In genomic region chr13:28504340-28504739, GRCm38 (mm10) we compare ENCODE assay signal across 16 mouse cellular contexts.
"Had no signal": no experiment of that assay in that cellular context is flagged by ENCODE, and none has a peak within 500 bp of the region (broad histone marks: within the 10 kb centered on the region; RNA-seq: fewer than 3 reads in every experiment).

No protein-coding gene starts in this region.

- ATAC-seq: hindbrain, postnatal 0 days; liver, embryonic 12.5 days; midbrain, embryonic 15.5 days had no signal

- H3K9me3 ChIP-seq: limb, embryonic 13.5 days; liver, embryonic 12.5 days; megakaryocyte, embryonic 14.5 days; midbrain, embryonic 15.5 days; neural tube, embryonic 12.5 days had no signal

- H3K9ac ChIP-seq: limb, embryonic 13.5 days; liver, embryonic 12.5 days; midbrain, embryonic 15.5 days; neural tube, embryonic 12.5 days had no signal

- DNase-seq: kidney, adult 11 months; kidney, adult 9 months; kidney, postnatal 10 days; kidney, postnatal 4 days; right cerebral cortex, postnatal 4 days; spleen, adult 18-20 months; thymus, postnatal 4 days had no signal

- H3K36me3 ChIP-seq: liver, embryonic 12.5 days; midbrain, embryonic 15.5 days; neural tube, embryonic 12.5 days had no signal

- H3K4me1 ChIP-seq: neural tube, embryonic 12.5 days had no signal

- H3K27ac ChIP-seq: hindbrain, postnatal 0 days; layer of hippocampus, adult 2 months; limb, embryonic 13.5 days; liver, embryonic 12.5 days; macrophage; midbrain, embryonic 15.5 days; neural tube, embryonic 12.5 days had no signal

- H3K4me2 ChIP-seq: limb, embryonic 13.5 days; liver, embryonic 12.5 days; midbrain, embryonic 11.5 days; midbrain, embryonic 15.5 days; neural tube, embryonic 12.5 days had no signal

- H3K27me3 ChIP-seq: limb, embryonic 13.5 days; liver, embryonic 12.5 days; megakaryocyte, embryonic 14.5 days; midbrain, embryonic 15.5 days; neural tube, embryonic 12.5 days had no signal

- H3K4me3 ChIP-seq: layer of hippocampus, adult 2 months; limb, embryonic 13.5 days; liver, embryonic 12.5 days; megakaryocyte, embryonic 14.5 days; midbrain, embryonic 15.5 days; neural tube, embryonic 12.5 days had no signal
